Mouse (Mus musculus) midbrain, embryonic 10.5 days (tissue): Measurements from ENCODE around the gene Tmem161a. TPM values are rescaled to one million over a fixed set of nuclear protein-coding genes. Genes with fewer than 3 reads are reported as not detected.
"Not testable (repeated sequence)": the region's sequence is repeated elsewhere in the genome, so short reads cannot be mapped to it uniquely, and the experiment has no call there.

Source experiments
- DNase-seq: peaks from one replicate; pipeline ENCODE4 v3.0.0-alpha.2; 2017; ENCODE audit warnings: low spot score
- H3K27ac ChIP-seq: fragments of 300-500 bp; sonication (generic); replicated peaks from 2 replicates; pipeline ENCODE4 v1.5.1; 2016; ENCODE audit warnings: mild to moderate bottlenecking
- H3K27me3 ChIP-seq: fragments of 300-500 bp; sonication (generic); 2 replicates; pipeline ENCODE4 v1.6.1; 2016; ENCODE audit warnings: low read depth, mild to moderate bottlenecking; ENCODE audit not compliant: poor library complexity, severe bottlenecking
- H3K36me3 ChIP-seq: fragments of 300-500 bp; sonication (generic); 2 replicates; pipeline ENCODE4 v1.6.1; 2016; ENCODE audit warnings: mild to moderate bottlenecking, moderate library complexity
- H3K4me1 ChIP-seq: fragments of 300-500 bp; sonication (generic); 2 replicates; pipeline ENCODE4 v1.6.1; 2016
- H3K4me3 ChIP-seq: fragments of 300-500 bp; sonication (generic); 2 replicates; pipeline ENCODE4 v1.5.1; 2016; ENCODE audit warnings: mild to moderate bottlenecking, moderate library complexity
- H3K9me3 ChIP-seq: fragments of 300-500 bp; sonication (generic); replicated peaks from 2 replicates; pipeline ENCODE4 v1.6.1; 2016; ENCODE audit warnings: mild to moderate bottlenecking
- WGBS: fragments of 180-500 bp; shearing (Covaris S2); methylation state at CpG from one replicate; pipeline ENCODE4 v1.1.7; 2016; 5-methylcytosine and 5-hydroxymethylcytosine counted together
- polyA plus RNA-seq: library from polyadenylated mRNA; unstranded; fragments of >200 nt; fragmentation: Nextera tagmentation; extraction: Ambion mirVana; gene quantifications from 2 replicates; pipeline ENCODE4 v1.2.1, GENCODE M21; 2016

Gene Tmem161a
- polyA plus RNA-seq, 1 experiment from 2014 or later: 73.4 TPM

GRCm38 (mm10) chr8:70200098-70200681 is 28.0 kb downstream of the Tmem161a start:
- Histone ChIP-seq H3K27me3 (no peaks in the 10 kb centered on the region), H3K27ac (no peak overlapping the region), H3K36me3 (no peaks in the 10 kb centered on the region), H3K9me3 (no peaks in the 10 kb centered on the region), H3K4me1 (peaks cover 11% of the 10 kb centered on the region; the same call in 1 of the 2 replicates), H3K4me3 (no peak overlapping the region)
- 80% methylated on average over 5 of the region's 5 CpGs for WGBS
- DNase-seq: no peak

DNA sequence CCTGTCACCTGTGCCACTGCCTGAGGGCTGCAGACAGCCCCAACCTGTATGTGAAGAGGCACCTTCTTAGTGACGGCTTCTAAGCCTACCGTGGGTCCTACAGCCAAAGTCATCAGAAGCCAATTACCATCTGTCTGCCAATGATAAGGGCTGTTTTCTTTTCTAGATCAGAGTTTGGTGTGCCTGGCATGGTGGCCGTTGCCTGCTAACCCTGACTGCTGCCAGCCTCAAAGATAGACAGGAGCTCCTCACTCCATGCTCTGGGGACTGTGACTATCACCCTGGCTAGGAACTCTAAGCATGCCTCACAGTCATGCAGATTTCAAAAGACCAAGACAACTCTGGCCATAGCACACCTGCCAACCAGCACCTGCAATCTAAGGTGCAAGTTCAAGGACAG is 29.3 kb downstream of the Tmem161a start:
- WGBS: 89% methylated on average over 3 of the region's 3 CpGs
- no peak for DNase-seq
- H3K4me3 ChIP-seq: no peak overlapping the region
- H3K27ac ChIP-seq: no peak overlapping the region
- no peaks in the 10 kb centered on the region for H3K27me3 ChIP-seq
- H3K36me3 ChIP-seq: no peaks in the 10 kb centered on the region
- H3K4me1 ChIP-seq: peaks cover 11% of the 10 kb centered on the region; the same call in 1 of the 2 replicates
- H3K9me3 ChIP-seq: no peaks in the 10 kb centered on the region

DNA sequence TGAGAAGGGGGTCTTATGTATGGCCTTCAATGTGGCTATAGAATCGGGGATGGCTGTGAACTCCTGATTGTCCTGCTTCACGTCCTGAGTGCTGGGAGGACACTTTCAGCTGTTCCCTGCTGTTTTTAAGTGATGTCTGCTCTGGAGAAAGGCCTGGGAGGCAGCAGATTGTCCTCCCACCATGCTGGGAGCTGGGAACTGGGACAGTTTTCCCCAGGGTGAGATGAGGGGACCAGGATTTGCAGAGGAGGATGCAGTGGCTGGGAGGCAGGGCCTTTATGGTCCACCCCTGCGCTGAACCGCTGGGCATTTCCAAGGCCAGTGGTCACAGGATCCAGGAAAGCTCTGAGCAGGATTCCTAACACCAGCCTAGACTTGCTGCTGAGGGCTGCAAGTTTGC is 30.9 kb downstream of the Tmem161a start:
- no peak overlapping the region for H3K27ac ChIP-seq
- H3K4me1 ChIP-seq: peaks cover 7% of the 10 kb centered on the region; the same call in 1 of the 2 replicates
- no peaks in the 10 kb centered on the region for H3K9me3 ChIP-seq
- no peak for DNase-seq
- WGBS: 71% methylated on average over 4 of the region's 4 CpGs
- H3K4me3 ChIP-seq: no peak overlapping the region
- no peaks in the 10 kb centered on the region for H3K27me3 ChIP-seq
- H3K36me3 ChIP-seq: no peaks in the 10 kb centered on the region

GRCm38 (mm10) chr8:70204757-70205156 is 32.6 kb downstream of the Tmem161a start:
- Histone ChIP-seq H3K4me3 (no peak overlapping the region), H3K27me3 (peaks cover 2% of the 10 kb centered on the region; the same call in 1 of the 2 replicates), H3K4me1 (no peaks in the 10 kb centered on the region; the same call in 1 of the 2 replicates), H3K9me3 (no peaks in the 10 kb centered on the region), H3K27ac (no peak overlapping the region), H3K36me3 (no peaks in the 10 kb centered on the region)
- 72% methylated on average over 1 of the region's 1 CpGs for WGBS
- no peak for DNase-seq

DNA sequence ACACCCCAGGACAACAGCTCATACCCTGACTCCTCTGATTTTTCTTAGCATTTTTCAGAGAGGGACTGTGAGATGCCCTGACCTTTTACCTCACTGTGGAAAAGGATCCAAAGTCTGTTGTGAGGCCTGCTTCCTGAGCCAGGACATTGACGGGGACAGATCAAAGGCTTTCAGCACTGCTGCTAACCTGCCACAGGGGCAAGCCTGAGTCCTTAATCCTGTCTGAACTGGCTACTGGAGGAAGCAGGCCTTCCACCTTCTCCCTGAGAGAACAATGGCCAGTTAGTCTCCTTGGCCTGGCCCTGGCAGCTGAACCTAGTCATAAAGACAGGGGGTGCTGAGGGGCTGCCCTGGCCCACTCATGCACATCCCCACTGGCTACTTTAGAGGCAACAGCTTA is 36.0 kb downstream of the Tmem161a start:
- no peaks in the 10 kb centered on the region for H3K36me3 ChIP-seq
- no peak overlapping the region for H3K27ac ChIP-seq
- no peak overlapping the region for H3K4me3 ChIP-seq
- H3K9me3 ChIP-seq: no peaks in the 10 kb centered on the region
- 36% methylated on average over 1 of the region's 1 CpGs for WGBS
- H3K4me1 ChIP-seq: peaks cover 15% of the 10 kb centered on the region
- no peak for DNase-seq
- H3K27me3 ChIP-seq: peaks cover 21% of the 10 kb centered on the region

DNA sequence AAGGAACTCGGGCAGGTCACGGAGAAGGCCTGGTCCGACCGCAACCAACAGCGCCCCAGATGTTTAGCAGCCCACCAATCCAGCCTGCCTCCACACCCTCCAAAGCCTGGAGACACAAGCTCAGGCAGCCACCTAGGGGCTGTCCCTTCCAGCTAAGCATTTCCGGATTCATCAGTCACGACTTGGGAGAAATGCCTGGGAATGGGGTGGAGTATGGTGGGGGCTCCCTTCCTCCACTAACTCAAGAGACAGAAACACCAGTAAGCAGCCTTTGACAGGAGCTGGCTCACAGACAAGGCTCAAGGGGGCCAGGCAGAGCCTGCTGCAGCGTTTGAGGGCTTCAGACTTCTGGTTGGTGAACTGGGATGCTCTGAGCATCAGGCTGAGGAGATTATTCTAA is 38.4 kb downstream of the Tmem161a start:
- Histone ChIP-seq H3K4me3 (peak overlapping the region; percentile 26; the same call in 1 of the 2 replicates), H3K9me3 (no peaks in the 10 kb centered on the region)
- WGBS: 28% methylated on average over 8 of the region's 8 CpGs

GRCm38 (mm10) chr8:70211275-70211674 is 39.1 kb downstream of the Tmem161a start:
- H3K36me3 ChIP-seq: no peaks in the 10 kb centered on the region
- WGBS: 78% methylated on average over 1 of the region's 1 CpGs

More for the DNA sequence above, 38.4 kb downstream of the Tmem161a start:
- no peak overlapping the region for H3K27ac ChIP-seq
- peaks cover 21% of the 10 kb centered on the region for H3K27me3 ChIP-seq
- peaks cover 18% of the 10 kb centered on the region for H3K4me1 ChIP-seq
- H3K36me3 ChIP-seq: no peaks in the 10 kb centered on the region
- no peak for DNase-seq

DNA sequence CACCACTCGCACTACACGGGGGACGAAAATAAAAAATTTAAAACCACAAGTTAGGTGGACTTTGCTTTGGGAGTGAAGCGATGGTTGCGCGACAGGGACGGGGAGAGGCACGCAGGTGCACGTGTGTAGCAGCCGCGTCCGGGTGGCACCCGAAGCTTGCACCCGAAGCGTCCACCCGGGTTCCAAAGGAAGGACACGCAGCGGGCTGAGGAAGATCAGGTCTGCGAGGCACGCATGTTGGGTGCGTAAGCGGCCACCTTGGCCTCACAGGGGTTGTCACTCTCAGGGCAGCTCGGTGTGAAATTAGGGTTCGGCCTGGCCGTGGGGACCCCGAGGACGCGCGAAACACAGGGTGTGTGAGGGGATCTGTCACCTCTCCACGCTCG is 39.6 kb downstream of the Tmem161a start:
- no peak for DNase-seq
- Histone ChIP-seq H3K27me3 (peaks cover 21% of the 10 kb centered on the region), H3K9me3 (no peaks in the 10 kb centered on the region), H3K4me1 (peaks cover 18% of the 10 kb centered on the region), H3K4me3 (peak overlapping the region; percentile 64), H3K27ac (peak overlapping the region; percentile 81), H3K36me3 (no peaks in the 10 kb centered on the region)
- WGBS: 4% methylated on average over 31 of the region's 31 CpGs

More at GRCm38 (mm10) chr8:70211275-70211674, 39.1 kb downstream of the Tmem161a start:
- peaks cover 21% of the 10 kb centered on the region for H3K27me3 ChIP-seq
- H3K4me3 ChIP-seq: peak overlapping the region; percentile 64
- H3K4me1 ChIP-seq: peaks cover 18% of the 10 kb centered on the region
- H3K9me3 ChIP-seq: no peaks in the 10 kb centered on the region
- DNase-seq: no peak
- no peak overlapping the region for H3K27ac ChIP-seq

DNA sequence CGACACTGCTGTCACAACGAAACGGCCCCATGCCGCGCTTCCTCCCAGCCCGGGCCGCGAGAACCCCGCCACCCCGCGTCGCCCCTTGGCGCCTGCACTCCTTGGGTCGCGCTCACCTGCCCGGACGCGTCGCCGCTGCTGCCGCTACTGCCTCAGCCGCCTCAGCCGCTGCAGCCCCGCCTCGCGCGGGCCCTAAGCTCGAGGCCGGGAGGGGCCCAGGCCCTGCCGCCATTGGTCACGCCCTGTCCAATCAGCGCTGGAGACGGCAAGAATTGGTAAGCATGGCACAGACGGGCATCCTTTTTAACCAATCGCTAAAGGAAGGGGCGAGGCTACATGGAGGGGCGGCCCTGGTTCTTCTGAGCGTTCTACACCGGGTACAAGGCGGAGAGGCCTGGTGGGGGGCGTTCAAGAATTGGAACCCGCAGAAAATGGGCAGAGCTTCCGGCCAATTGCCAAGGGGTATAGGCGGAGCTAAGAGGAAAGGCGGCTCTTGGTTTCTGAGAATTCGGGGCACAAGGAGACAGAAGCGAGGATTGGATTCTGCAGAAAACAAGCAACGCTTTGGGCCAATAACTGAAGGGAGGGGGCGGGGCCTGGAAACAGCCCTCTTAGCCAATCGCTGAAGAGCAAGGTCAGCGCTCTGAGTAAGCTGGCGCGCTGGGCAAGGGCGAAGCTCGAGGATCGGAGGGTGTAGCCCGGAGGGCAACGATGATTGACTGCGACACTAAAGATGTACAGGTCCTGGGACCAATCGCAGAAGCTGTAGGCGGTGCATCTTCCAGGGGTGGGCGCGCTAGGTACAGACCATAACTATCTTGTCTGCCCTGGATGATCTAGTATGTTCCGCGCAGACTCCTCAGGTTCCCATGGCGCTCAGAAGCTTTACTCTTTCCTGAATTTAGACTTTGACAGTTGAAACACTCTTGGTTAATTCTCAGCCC is 40.2 kb downstream of the Tmem161a start, which contains the start of gene Slc25a42:
Slc25a42 (minus strand) TSS at position 194 of the 944 bp plus-strand sequence.
- Histone ChIP-seq H3K27me3 (peaks cover 21% of the 10 kb centered on the region), H3K36me3 (no peaks in the 10 kb centered on the region), H3K4me1 (peaks cover 18% of the 10 kb centered on the region), H3K27ac (peak within 1 kb of the TSS; percentile 81), H3K4me3 (peak within 1 kb of the TSS; percentile 64), H3K9me3 (no peaks in the 10 kb centered on the region)
- peak; percentile 97 for DNase-seq
- WGBS: under 1% methylated on average over 66 of the region's 66 CpGs

- H3K36me3 ChIP-seq: no peaks in the 10 kb centered on the region
- H3K27me3 ChIP-seq: peaks cover 21% of the 10 kb centered on the region
- no peak overlapping the region for H3K27ac ChIP-seq
- WGBS: 65% methylated on average over 3 of the region's 3 CpGs
- DNase-seq: no peak
- H3K9me3 ChIP-seq: no peaks in the 10 kb centered on the region
- H3K4me1 ChIP-seq: peaks cover 18% of the 10 kb centered on the region
- no peak overlapping the region for H3K4me3 ChIP-seq
Measured at GRCm38 (mm10) chr8:70214411-70214810, 42.3 kb downstream of the Tmem161a start.

- H3K27me3 ChIP-seq: peaks cover 17% of the 10 kb centered on the region
- no peak overlapping the region for H3K4me3 ChIP-seq
- H3K27ac ChIP-seq: no peak overlapping the region
- H3K4me1 ChIP-seq: peaks cover 18% of the 10 kb centered on the region
- H3K9me3 ChIP-seq: no peaks in the 10 kb centered on the region
- 75% methylated on average over 5 of the region's 5 CpGs for WGBS
- DNase-seq: no peak
- H3K36me3 ChIP-seq: no peaks in the 10 kb centered on the region
Measured at GRCm38 (mm10) chr8:70215092-70215491, 42.9 kb downstream of the Tmem161a start.

GRCm38 (mm10) chr8:70216161-70216560 is 44.0 kb downstream of the Tmem161a start:
- peaks cover 17% of the 10 kb centered on the region for H3K4me1 ChIP-seq
- not testable (repeated sequence) for H3K9me3 ChIP-seq, H3K27me3 ChIP-seq, H3K27ac ChIP-seq, H3K36me3 ChIP-seq, H3K4me3 ChIP-seq, DNase-seq
- 77% methylated on average over 3 of the region's 3 CpGs for WGBS

GRCm38 (mm10) chr8:70216566-70216965 is 44.4 kb downstream of the Tmem161a start:
- Histone ChIP-seq H3K27me3 (peaks cover 2% of the 10 kb centered on the region; the same call in 1 of the 2 replicates), H3K27ac (no peak overlapping the region), H3K36me3 (0 out of 2 replicates have a peak, but pooled peaks cover 4% of the 10 kb centered on the region), H3K9me3 (no peaks in the 10 kb centered on the region), H3K4me3 (no peak overlapping the region), H3K4me1 (peaks cover 12% of the 10 kb centered on the region)
- 82% methylated on average over 1 of the region's 1 CpGs for WGBS
- DNase-seq: no peak
